Mouse (Mus musculus) lung, postnatal 0 days (tissue): Measurements from ENCODE around the gene Acaca.

Experiments
- CTCF ChIP-seq: IDR thresholded peaks from 2 replicates; pipeline ENCODE4 v1.5.1; 2016; ENCODE audit warnings: antibody characterized with exemption, mild to moderate bottlenecking
- EP300 ChIP-seq: IDR thresholded peaks from 2 replicates; pipeline ENCODE4 v1.6.1; 2016; ENCODE audit warnings: antibody characterized with exemption, mild to moderate bottlenecking, control low read depth

GRCm38 (mm10) chr11:84357771-84358170 lies 228.3 kb downstream of the Acaca start:
- TF ChIP-seq CTCF, result no peak
- no peak for TF ChIP-seq EP300
